Mouse (Mus musculus) thymus, adult 2 months (tissue): ENCODE results near the gene Nrg3. TPM values are rescaled to one million over a fixed set of nuclear protein-coding genes. Genes with fewer than 3 reads are reported as not detected.
"Not testable (repeated sequence)": the region's sequence is repeated elsewhere in the genome, so short reads cannot be mapped to it uniquely, and the experiment has no call there.

ENCODE experiments used
- DNase-seq: peaks from one replicate; pipeline ENCODE4 v3.0.0; 2021
- H3K27ac ChIP-seq: fragments of 200-500 bp; 2 replicates; pipeline ENCODE4 v1.5.1; 2012; ENCODE audit warnings: low read length, control low read depth; ENCODE audit not compliant: control insufficient read depth, insufficient read depth
- H3K27me3 ChIP-seq: fragments of 200-500 bp; 2 replicates; pipeline ENCODE4 v1.6.1; 2012; ENCODE audit warnings: mild to moderate bottlenecking, low read length, moderate library complexity, mixed read lengths; ENCODE audit not compliant: control insufficient read depth, insufficient read depth
- H3K36me3 ChIP-seq: fragments of 200-500 bp; 2 replicates; pipeline ENCODE4 v1.6.1; 2012; ENCODE audit warnings: mild to moderate bottlenecking, low read length, moderate library complexity; ENCODE audit not compliant: control insufficient read depth, insufficient read depth
- H3K4me1 ChIP-seq: fragments of 200-500 bp; replicated peaks from 2 replicates; pipeline ENCODE4 v1.6.1; 2012; ENCODE audit warnings: low read length; ENCODE audit not compliant: control insufficient read depth, insufficient read depth
- H3K4me3 ChIP-seq: fragments of 200-500 bp; 2 replicates; pipeline ENCODE4 v1.5.1; 2012; ENCODE audit warnings: mild to moderate bottlenecking, low read length, control low read depth, moderate library complexity; ENCODE audit not compliant: control insufficient read depth, insufficient read depth
- CTCF ChIP-seq: fragments of 200-500 bp; IDR thresholded peaks from 2 replicates; pipeline ENCODE4 v1.5.1; 2012; ENCODE audit warnings: mild to moderate bottlenecking, control low read depth, low read length, moderate library complexity, borderline replicate concordance; ENCODE audit not compliant: control insufficient read depth, poor library complexity, insufficient read depth; ENCODE audit errors: extremely low read depth
- POLR2A ChIP-seq: fragments of 200-500 bp; IDR thresholded peaks from 2 replicates; pipeline ENCODE4 v1.6.1; 2012; ENCODE audit warnings: mild to moderate bottlenecking, low read length, control low read depth, moderate library complexity; ENCODE audit not compliant: control insufficient read depth, poor library complexity, insufficient read depth; ENCODE audit errors: extremely low read depth
- WGBS: fragments of 180-500 bp; shearing (Covaris S2); methylation state at CpG from one replicate; pipeline ENCODE4 v1.1.7; 2018; 5-methylcytosine and 5-hydroxymethylcytosine counted together
- polyA plus RNA-seq: library from polyadenylated mRNA; depleted of rRNA; stranded (reverse); fragments of >200 nt; gene quantifications from 2 replicates; pipeline ENCODE4 v1.2.3, GENCODE M21; 2012

The Nrg3 gene
- polyA plus RNA-seq, 1 experiment = not detected

- no peak for TF ChIP-seq POLR2A
- no peak overlapping the region for H3K27ac ChIP-seq
- no peaks in the 10 kb centered on the region for H3K36me3 ChIP-seq
- H3K4me1 ChIP-seq = no peaks in the 10 kb centered on the region
- H3K27me3 ChIP-seq = no peaks in the 10 kb centered on the region
- no peak overlapping the region for H3K4me3 ChIP-seq
- 91% methylated on average over 2 of the region's 2 CpGs for WGBS
- DNase-seq = no peak
Observed at GRCm38 (mm10) chr14:39129766-39130165, 343.1 kb downstream of the Nrg3 start.

GRCm38 (mm10) chr14:39117977-39118376, 354.9 kb downstream of the Nrg3 start:
- Histone ChIP-seq H3K4me1 (no peaks in the 10 kb centered on the region), H3K4me3 (no peak overlapping the region), H3K36me3 (no peaks in the 10 kb centered on the region), H3K27ac (no peak overlapping the region), H3K27me3 (no peaks in the 10 kb centered on the region)
- WGBS = 81% methylated on average over 3 of the region's 3 CpGs
- DNase-seq = no peak
- TF ChIP-seq POLR2A (no peak), CTCF (no peak)

- not testable (repeated sequence) for DNase-seq, H3K4me1 ChIP-seq
- 71% methylated on average over 3 of the region's 3 CpGs for WGBS
Observed at GRCm38 (mm10) chr14:39116522-39117231, 356.2 kb downstream of the Nrg3 start.

GRCm38 (mm10) chr14:39109566-39109965, 363.3 kb downstream of the Nrg3 start:
- Histone ChIP-seq H3K27ac (no peak overlapping the region), H3K4me1 (no peaks in the 10 kb centered on the region), H3K4me3 (no peak overlapping the region), H3K36me3 (no peaks in the 10 kb centered on the region), H3K27me3 (no peaks in the 10 kb centered on the region)
- WGBS = 88% methylated on average over 3 of the region's 3 CpGs
- TF ChIP-seq CTCF = no peak
- TF ChIP-seq POLR2A = no peak
- DNase-seq = no peak

More at GRCm38 (mm10) chr14:39116522-39117231, 356.2 kb downstream of the Nrg3 start:
- H3K4me3 ChIP-seq, H3K27ac ChIP-seq, H3K27me3 ChIP-seq, H3K36me3 ChIP-seq: not testable (repeated sequence)

- 89% methylated on average over 3 of the region's 3 CpGs for WGBS
- no peak overlapping the region for H3K4me3 ChIP-seq
Observed at GRCm38 (mm10) chr14:39106776-39107175, 366.1 kb downstream of the Nrg3 start.

GRCm38 (mm10) chr14:39095219-39095618, 377.7 kb downstream of the Nrg3 start:
- TF ChIP-seq POLR2A (no peak), CTCF (no peak)
- no peak overlapping the region for H3K4me3 ChIP-seq
- H3K27ac ChIP-seq = no peak overlapping the region
- H3K36me3 ChIP-seq = no peaks in the 10 kb centered on the region
- H3K27me3 ChIP-seq = no peaks in the 10 kb centered on the region
- no peaks in the 10 kb centered on the region for H3K4me1 ChIP-seq
- WGBS = 72% methylated on average over 1 of the region's 1 CpGs
- DNase-seq = no peak

More at GRCm38 (mm10) chr14:39106776-39107175, 366.1 kb downstream of the Nrg3 start:
- TF ChIP-seq POLR2A (no peak), CTCF (no peak)
- H3K27ac ChIP-seq = no peak overlapping the region
- DNase-seq = no peak
- no peaks in the 10 kb centered on the region for H3K27me3 ChIP-seq
- H3K4me1 ChIP-seq = no peaks in the 10 kb centered on the region
- no peaks in the 10 kb centered on the region for H3K36me3 ChIP-seq

GRCm38 (mm10) chr14:39079461-39079860, 393.4 kb downstream of the Nrg3 start:
- no peak overlapping the region for H3K4me3 ChIP-seq
- TF ChIP-seq CTCF (no peak), POLR2A (no peak)
- 72% methylated on average over 1 of the region's 1 CpGs for WGBS
- H3K27ac ChIP-seq = no peak overlapping the region
- DNase-seq = no peak
- no peaks in the 10 kb centered on the region for H3K27me3 ChIP-seq
- no peaks in the 10 kb centered on the region for H3K36me3 ChIP-seq
- no peaks in the 10 kb centered on the region for H3K4me1 ChIP-seq
